In the genomic region with DNA sequence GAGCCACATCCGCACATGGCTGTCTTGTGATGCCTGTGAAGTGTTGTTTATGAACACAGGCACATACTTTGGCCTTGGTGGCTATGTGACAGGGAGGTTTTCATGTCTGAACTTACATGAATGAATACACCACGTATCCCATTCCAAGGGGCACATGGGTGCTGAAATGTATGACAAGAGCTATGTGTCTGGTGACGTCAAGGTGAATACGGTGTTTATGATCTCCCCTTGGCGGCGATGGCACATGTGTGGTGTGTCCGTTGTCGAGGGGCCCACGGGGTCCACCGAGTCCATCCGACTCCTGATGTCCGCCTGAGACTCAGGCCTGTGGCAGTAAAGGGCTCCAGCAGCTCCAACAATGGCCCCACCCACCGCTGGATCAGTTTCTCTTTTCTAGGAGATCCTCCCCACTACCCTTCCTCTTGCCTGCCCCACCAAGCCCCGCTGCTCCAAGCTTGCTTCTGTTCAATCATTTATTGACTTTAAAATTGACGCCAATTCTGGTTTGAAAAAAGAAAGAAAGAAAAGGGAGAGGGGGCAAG, we compare ENCODE assay signal across 12 mouse cellular contexts. TPM values are rescaled to one million over a fixed set of nuclear protein-coding genes. Genes with fewer than 3 reads are reported as not detected.
DNase-seq lines count a peak whose midpoint lies in the region; ATAC-seq and TF ChIP-seq lines count a peak whose summit lies in the region.
"Had no signal": no experiment of that assay in that cellular context is flagged by ENCODE, and none has a peak within 500 bp of the region (broad histone marks: within the 10 kb centered on the region; RNA-seq: fewer than 3 reads in every experiment).

No protein-coding gene starts in this region.

- H3K9ac ChIP-seq in forebrain, embryonic 12.5 days = peak overlapping the region; percentile 17; the same call in 1 of the 2 replicates
- H3K9ac ChIP-seq in forebrain, embryonic 11.5 days (ENCODE audit: low read length) = no peak overlapping the region
- peak overlapping the region; percentile 88 for H3K9ac ChIP-seq in hindbrain, embryonic 16.5 days (ENCODE audit: low read depth, low read length)

- ATAC-seq in forebrain, embryonic 12.5 days (ENCODE audit: low FRiP score) = no peak
- no peak for ATAC-seq in forebrain, embryonic 11.5 days (replicated peaks; ENCODE audit: low FRiP score)
- no peak for ATAC-seq in hindbrain, embryonic 16.5 days

- WGBS in forebrain, embryonic 12.5 days = 76% methylated on average over 15 of the region's 15 CpGs
- WGBS in forebrain, embryonic 11.5 days = 78% methylated on average over 15 of the region's 15 CpGs
- 71% methylated on average over 15 of the region's 15 CpGs for WGBS in hindbrain, embryonic 16.5 days

- peak overlapping the region; percentile 68; the same call in 1 of the 2 replicates for H3K4me3 ChIP-seq in forebrain, embryonic 12.5 days (replicated peaks)
- no peak overlapping the region for H3K4me3 ChIP-seq in forebrain, embryonic 11.5 days (ENCODE audit: low read depth, low read length)
- H3K4me3 ChIP-seq in layer of hippocampus, adult 2 months = peak overlapping the region; percentile 82
- H3K4me3 ChIP-seq in hindbrain, embryonic 16.5 days (ENCODE audit: low read length) = no peak overlapping the region

- H3K4me2 ChIP-seq in forebrain, embryonic 12.5 days = peak overlapping the region; percentile 78; the same call in 1 of the 2 replicates
- H3K4me2 ChIP-seq in forebrain, embryonic 11.5 days (ENCODE audit: low read depth, low read length, severe bottlenecking) = no peak overlapping the region
- peak overlapping the region; percentile 92 for H3K4me2 ChIP-seq in hindbrain, embryonic 16.5 days (ENCODE audit: low read length)

- no peaks in the 10 kb centered on the region for H3K36me3 ChIP-seq in forebrain, embryonic 12.5 days (replicated peaks)
- H3K36me3 ChIP-seq in forebrain, embryonic 11.5 days (ENCODE audit: control insufficient read depth, insufficient read depth, low read length) = no peaks in the 10 kb centered on the region
- H3K36me3 ChIP-seq in hindbrain, embryonic 16.5 days (ENCODE audit: control insufficient read depth, insufficient read depth, low read length) = no peaks in the 10 kb centered on the region

- TF ChIP-seq CTCF in layer of hippocampus, adult 2 months (conservative IDR thresholded peaks at IDR 0.05) = no peak

- no peak for DNase-seq in forebrain, embryonic 11.5 days (ENCODE audit: low spot score)
- DNase-seq in layer of hippocampus, adult 2 months (ENCODE audit: low spot score in 2 of 2) = no peak
- DNase-seq in layer of hippocampus, adult 9-11 months = no peak
- DNase-seq in cerebellum, postnatal 14 days = peak; percentile 43 to 49
- no peak for DNase-seq in right cerebral cortex, postnatal 14 days
- no peak for DNase-seq in lung, adult 18-20 months
- DNase-seq: adrenal gland, adult 8-10 months; embryo, embryonic 11 days; kidney, postnatal 36 days; retina, postnatal 1 day had no signal

- no peak overlapping the region for H3K27ac ChIP-seq in forebrain, embryonic 12.5 days
- H3K27ac ChIP-seq in forebrain, embryonic 11.5 days (ENCODE audit: low read depth, low read length) = no peak overlapping the region
- peak overlapping the region; percentile 97 for H3K27ac ChIP-seq in layer of hippocampus, adult 2 months
- H3K27ac ChIP-seq in hindbrain, embryonic 16.5 days (ENCODE audit: low read depth, low read length) = peak overlapping the region; percentile 91

- H3K9me3 ChIP-seq in forebrain, embryonic 12.5 days = no peaks in the 10 kb centered on the region
- H3K9me3 ChIP-seq in forebrain, embryonic 11.5 days (ENCODE audit: control insufficient read depth, low read length) = no peaks in the 10 kb centered on the region
- no peaks in the 10 kb centered on the region for H3K9me3 ChIP-seq in hindbrain, embryonic 16.5 days (ENCODE audit: control insufficient read depth, low read length)

- H3K4me1 ChIP-seq in forebrain, embryonic 12.5 days = peaks cover 36% of the 10 kb centered on the region
- H3K4me1 ChIP-seq in forebrain, embryonic 11.5 days (replicated peaks; ENCODE audit: control insufficient read depth, insufficient read depth, low read length) = peaks cover 8% of the 10 kb centered on the region; the same call in 1 of the 2 replicates
- H3K4me1 ChIP-seq in hindbrain, embryonic 16.5 days (ENCODE audit: control insufficient read depth, insufficient read depth, low read depth, low read length) = peaks cover 20% of the 10 kb centered on the region

- peaks cover 94% of the 10 kb centered on the region for H3K27me3 ChIP-seq in forebrain, embryonic 12.5 days
- peaks cover 72% of the 10 kb centered on the region for H3K27me3 ChIP-seq in forebrain, embryonic 11.5 days (ENCODE audit: control insufficient read depth, insufficient read depth, low read length)
- peaks cover 25% of the 10 kb centered on the region for H3K27me3 ChIP-seq in hindbrain, embryonic 16.5 days (replicated peaks; ENCODE audit: control insufficient read depth, insufficient read depth, low read length)

RNA-seq across cellular contexts. Expression of a gene that starts 2.8 kb away (rescaled TPM):
- 31.9 and 33.2 TPM in 2 replicates for polyA plus RNA-seq in forebrain, embryonic 12.5 days (2016; fragmentation: Nextera tagmentation; extraction: Ambion mirVana)
- polyA plus RNA-seq in forebrain, embryonic 11.5 days (2014; fragmentation: Nextera tagmentation; extraction: Ambion mirVana) = 7.7 and 8.9 TPM in 2 replicates
- total RNA-seq in layer of hippocampus, adult 2 months (2021) = 100 to 1,000 TPM; 408 to 482 TPM
- polyA plus RNA-seq in hindbrain, embryonic 16.5 days (2015; fragmentation: Nextera tagmentation; extraction: Ambion mirVana) = 94.3 and 109 TPM in 2 replicates

RNA-seq across cellular contexts. Expression of a gene that starts 25.3 kb away (rescaled TPM):
- 5.3 and 5.6 TPM in 2 replicates for polyA plus RNA-seq in forebrain, embryonic 12.5 days (2016; fragmentation: Nextera tagmentation; extraction: Ambion mirVana)
- 5.5 and 6.4 TPM in 2 replicates for polyA plus RNA-seq in forebrain, embryonic 11.5 days (2014; fragmentation: Nextera tagmentation; extraction: Ambion mirVana)
- total RNA-seq in layer of hippocampus, adult 2 months (2021) = 10 to 100 TPM; 11.9 TPM
- polyA plus RNA-seq in hindbrain, embryonic 16.5 days (2015; fragmentation: Nextera tagmentation; extraction: Ambion mirVana) = 15.4 and 17.1 TPM in 2 replicates

RNA-seq across cellular contexts. Expression of a gene that starts 34.0 kb away (rescaled TPM):
- 43.0 and 44.8 TPM in 2 replicates for polyA plus RNA-seq in forebrain, embryonic 12.5 days (2016; fragmentation: Nextera tagmentation; extraction: Ambion mirVana)
- 41.0 and 44.3 TPM in 2 replicates for polyA plus RNA-seq in forebrain, embryonic 11.5 days (2014; fragmentation: Nextera tagmentation; extraction: Ambion mirVana)
- 10 to 100 TPM; 23.3 to 26.1 TPM for total RNA-seq in layer of hippocampus, adult 2 months (2021)
- polyA plus RNA-seq in hindbrain, embryonic 16.5 days (2015; fragmentation: Nextera tagmentation; extraction: Ambion mirVana) = 40.6 and 40.7 TPM in 2 replicates

RNA-seq across cellular contexts. Expression of a gene that starts 43.1 kb away (rescaled TPM):
- 108 and 118 TPM in 2 replicates for polyA plus RNA-seq in forebrain, embryonic 12.5 days (2016; fragmentation: Nextera tagmentation; extraction: Ambion mirVana)
- polyA plus RNA-seq in forebrain, embryonic 11.5 days (2014; fragmentation: Nextera tagmentation; extraction: Ambion mirVana) = 102 and 110 TPM in 2 replicates
- total RNA-seq in layer of hippocampus, adult 2 months (2021) = 10 to 100 TPM; 63.4 to 75.9 TPM
- polyA plus RNA-seq in hindbrain, embryonic 16.5 days (2015; fragmentation: Nextera tagmentation; extraction: Ambion mirVana) = 78.2 and 95.4 TPM in 2 replicates

RNA-seq across cellular contexts. Expression of a gene that starts 49.4 kb away (rescaled TPM):
- 619 TPM in 2 replicates for polyA plus RNA-seq in forebrain, embryonic 12.5 days (2016; fragmentation: Nextera tagmentation; extraction: Ambion mirVana)
- polyA plus RNA-seq in forebrain, embryonic 11.5 days (2014; fragmentation: Nextera tagmentation; extraction: Ambion mirVana) = 722 and 731 TPM in 2 replicates
- 100 to 1,000 TPM; 457 to 504 TPM for total RNA-seq in layer of hippocampus, adult 2 months (2021)
- polyA plus RNA-seq in hindbrain, embryonic 16.5 days (2015; fragmentation: Nextera tagmentation; extraction: Ambion mirVana) = 743 and 792 TPM in 2 replicates

Comparison
In these comparisons a context has a peak if more than half of its experiments do, and no peak if none do; other contexts are left out.
1. H3K4me3 ChIP-seq: peak in forebrain, embryonic 12.5 days (single experiment) and layer of hippocampus, adult 2 months (single experiment); none in forebrain, embryonic 11.5 days (single experiment) and hindbrain, embryonic 16.5 days (single experiment).
2. H3K27ac ChIP-seq: peak in layer of hippocampus, adult 2 months (single experiment) and hindbrain, embryonic 16.5 days (single experiment); none in forebrain, embryonic 12.5 days (single experiment) and forebrain, embryonic 11.5 days (single experiment).
3. DNase-seq: peak in cerebellum, postnatal 14 days (2 of 2); none in forebrain, embryonic 11.5 days (single experiment), layer of hippocampus, adult 2 months (0 of 2), layer of hippocampus, adult 9-11 months (single experiment), right cerebral cortex, postnatal 14 days (single experiment) and lung, adult 18-20 months (0 of 2).